Mouse (Mus musculus): ENCODE results near the gene E330017A01Rik.

E330017A01Rik gene

GRCm38 (mm10) chr16:58591299-58591698, 47.2 kb downstream of the E330017A01Rik start:
- no peak for DNase-seq (ENCODE audit: inconsistent ontology term)

GRCm38 (mm10) chr16:58589444-58589843, 49.1 kb downstream of the E330017A01Rik start:
- no peak for DNase-seq (ENCODE audit: inconsistent ontology term)

All from Muller cell, postnatal 12 days (primary cell).